Mouse (Mus musculus) liver (tissue): ENCODE measurements around the gene Rcan1.
"Not testable (repeated sequence)": the region's sequence is repeated elsewhere in the genome, so short reads cannot be mapped to it uniquely, and the experiment has no call there.

Source experiments
- DNase-seq: peaks from one replicate; pipeline ENCODE4 v3.0.0-alpha.2; 2020; ENCODE audit warnings: mixed read lengths

Gene Rcan1

GRCm38 (mm10) chr16:92430731-92431130 lies 39.9 kb downstream of the Rcan1 start:
- no peak for DNase-seq

DNA sequence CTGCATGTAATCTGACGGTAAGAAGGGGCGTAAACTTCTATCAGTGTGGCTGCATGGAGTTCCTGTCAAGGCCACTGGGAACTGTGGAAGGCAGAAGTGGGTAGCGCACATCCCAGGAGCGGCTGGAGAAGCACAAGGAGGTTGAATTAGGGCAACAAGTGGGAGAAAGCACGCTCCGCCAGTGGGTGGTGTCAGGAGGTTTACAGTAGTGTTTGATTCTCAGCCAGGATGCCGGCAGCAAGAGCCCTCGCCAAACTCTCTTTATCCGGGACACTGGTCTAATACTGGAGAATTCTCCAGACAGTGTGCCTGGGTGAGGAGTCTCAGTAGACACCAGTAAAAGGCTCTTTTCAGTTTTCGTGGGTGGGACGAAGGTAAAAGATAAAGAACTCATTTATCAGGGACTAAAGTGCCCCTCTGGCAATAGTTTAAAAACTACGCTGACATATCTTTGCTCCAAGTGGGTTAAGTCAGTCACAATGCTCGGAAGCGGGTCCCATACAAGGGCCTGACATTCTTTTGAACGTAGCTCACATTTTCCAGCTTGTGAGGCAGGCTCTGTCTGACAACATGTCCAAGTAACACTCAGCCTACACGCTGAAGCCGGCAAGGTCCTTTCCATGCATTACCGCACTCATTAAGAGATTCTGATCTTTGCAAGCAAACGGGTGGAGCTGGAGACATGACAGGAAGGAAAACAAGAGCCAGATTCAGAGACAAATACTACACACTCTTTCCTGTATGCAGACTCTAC lies 42.3 kb downstream of the Rcan1 start:
- no peak for DNase-seq

DNA sequence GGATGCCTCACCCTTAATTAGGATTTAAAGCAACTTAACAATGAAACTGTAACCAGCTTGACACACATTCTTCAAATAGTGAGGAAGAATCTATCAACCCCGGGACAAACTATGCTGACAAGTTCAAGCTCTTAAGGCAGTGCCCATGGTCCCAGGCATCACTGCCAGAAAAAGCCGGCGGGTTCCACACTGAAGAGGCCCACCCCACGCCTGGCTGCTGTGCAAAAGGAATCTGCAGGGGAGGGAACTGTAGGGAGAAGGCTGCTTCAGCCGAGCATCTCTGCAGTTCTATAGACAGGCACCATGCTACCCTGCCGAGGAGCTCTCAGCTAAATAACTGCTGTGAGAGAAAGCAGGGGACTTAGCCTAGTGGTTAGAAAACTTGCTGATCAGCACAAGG lies 44.0 kb downstream of the Rcan1 start:
- no peak for DNase-seq

DNA sequence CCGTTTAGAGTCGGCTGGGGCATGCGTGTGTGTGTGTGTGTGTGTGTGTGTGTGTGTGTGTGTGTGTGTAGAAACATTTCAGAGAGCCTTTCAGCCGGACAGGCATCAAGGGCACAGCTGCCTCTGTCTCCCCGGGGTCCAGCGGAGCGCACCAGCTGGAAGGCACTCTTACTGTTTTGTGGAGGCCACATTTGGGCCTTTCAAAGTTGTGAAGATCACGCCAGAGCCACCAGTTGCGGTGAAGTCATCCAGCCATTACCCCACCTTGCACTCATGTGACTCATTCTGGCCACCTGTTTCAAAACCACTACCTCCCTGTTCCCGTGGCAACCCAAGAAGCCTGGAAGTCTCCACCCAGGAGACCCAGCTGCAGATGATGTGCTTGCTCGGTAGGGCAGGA lies 44.8 kb downstream of the Rcan1 start:
- DNase-seq: no peak

DNA sequence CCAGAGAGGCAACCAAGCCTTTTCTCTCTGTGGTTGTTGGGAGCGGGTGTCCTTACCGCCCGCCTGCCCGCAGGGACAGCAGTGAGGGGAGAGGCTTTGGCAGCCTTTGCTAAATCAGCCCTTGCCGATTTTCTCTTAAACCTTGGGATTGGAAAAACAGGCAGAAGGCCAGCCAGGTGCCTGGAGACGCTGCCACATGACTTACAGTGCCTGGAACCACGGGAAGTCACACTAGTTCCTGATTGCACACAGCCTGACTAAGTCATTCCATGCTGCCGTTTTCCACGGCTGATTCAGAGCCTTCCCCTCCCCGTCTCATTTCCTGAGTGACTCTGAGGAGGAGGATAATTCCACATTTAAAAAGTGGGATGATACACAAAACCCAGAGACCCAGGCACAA lies 47.3 kb downstream of the Rcan1 start:
- no peak for DNase-seq

- DNase-seq: no peak
These were observed 48.0 kb downstream of the Rcan1 start for GRCm38 (mm10) chr16:92422435-92423362.

DNA sequence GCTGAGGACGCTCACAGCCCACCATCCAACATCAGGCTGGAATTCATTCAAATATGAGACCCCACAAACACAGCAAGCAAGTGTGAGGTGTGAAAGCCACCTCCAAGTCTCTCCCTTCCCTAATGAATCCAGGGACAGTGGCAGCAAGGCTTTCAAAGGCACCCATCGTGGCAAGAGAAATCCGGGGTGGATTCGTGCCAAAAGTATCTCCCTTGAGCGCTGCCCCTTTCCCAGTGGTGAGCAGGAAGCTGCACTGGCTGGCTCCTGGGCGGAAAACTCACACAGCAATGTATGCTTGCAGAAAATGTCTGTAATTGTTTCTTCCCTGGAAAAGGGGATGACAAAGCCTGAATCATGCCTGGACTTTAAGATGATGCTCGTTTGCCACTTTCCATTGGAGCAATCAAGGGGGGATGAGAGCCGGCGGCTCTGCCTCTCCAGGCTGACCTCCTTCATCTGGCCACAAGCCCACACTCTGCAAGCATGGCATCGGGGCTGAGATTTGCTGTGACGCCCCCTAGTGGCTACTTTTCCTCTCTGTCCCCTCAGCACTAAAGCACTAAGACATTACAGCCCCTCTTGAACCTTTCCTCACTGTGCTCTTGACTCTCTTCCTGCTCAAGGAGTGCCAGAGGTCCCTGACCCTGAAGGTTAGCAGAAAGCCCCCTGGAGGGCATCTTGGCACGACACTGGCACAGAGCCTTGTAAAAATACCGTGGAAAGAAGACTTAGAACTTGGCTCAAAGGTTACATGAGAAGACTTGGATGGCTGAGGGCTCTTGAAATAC lies 49.3 kb downstream of the Rcan1 start:
- no peak for DNase-seq

GRCm38 (mm10) chr16:92420641-92421040 lies 50.0 kb downstream of the Rcan1 start:
- DNase-seq: no peak

- DNase-seq: no peak
These were observed 51.6 kb downstream of the Rcan1 start for GRCm38 (mm10) chr16:92419099-92419498.

DNA sequence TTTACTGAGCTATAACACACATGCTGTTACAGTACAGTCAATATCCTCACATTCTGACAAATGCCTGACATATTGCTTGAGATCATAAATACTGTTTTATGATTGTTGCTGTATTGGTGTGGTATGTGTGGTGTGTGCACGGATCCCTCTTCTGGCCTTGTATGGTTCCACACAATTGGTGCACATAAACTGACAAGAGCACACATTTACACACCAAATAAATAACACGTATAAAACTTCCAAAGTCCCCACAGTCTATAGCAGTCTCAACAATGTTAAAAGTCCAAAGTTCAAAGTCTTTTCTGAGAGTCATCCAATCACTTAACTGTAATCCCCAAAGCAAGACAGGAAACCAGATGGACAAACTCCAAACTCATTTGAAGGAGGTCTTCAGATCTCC lies 53.4 kb downstream of the Rcan1 start:
- DNase-seq: no peak

GRCm38 (mm10) chr16:92415702-92416118 lies 55.0 kb downstream of the Rcan1 start:
- no peak for DNase-seq

DNA sequence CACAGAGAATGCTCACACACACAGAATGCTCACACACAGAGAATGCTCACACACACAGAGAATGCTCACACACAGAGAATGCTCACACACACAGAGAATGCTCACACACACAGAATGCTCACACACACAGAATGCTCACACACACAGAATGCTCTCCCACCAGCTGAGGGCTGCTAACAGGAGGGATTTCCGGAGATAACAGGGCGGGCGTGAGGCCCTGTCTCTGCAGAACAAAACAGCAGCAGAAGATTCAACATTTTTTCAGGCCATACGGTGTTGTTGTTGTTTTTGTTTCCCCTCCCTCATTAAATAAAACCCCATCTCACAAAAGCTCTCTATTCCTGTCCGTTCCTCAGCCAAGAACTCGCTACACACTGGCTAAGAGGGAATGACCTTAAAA lies 55.6 kb downstream of the Rcan1 start:
- DNase-seq: not testable (repeated sequence)

DNA sequence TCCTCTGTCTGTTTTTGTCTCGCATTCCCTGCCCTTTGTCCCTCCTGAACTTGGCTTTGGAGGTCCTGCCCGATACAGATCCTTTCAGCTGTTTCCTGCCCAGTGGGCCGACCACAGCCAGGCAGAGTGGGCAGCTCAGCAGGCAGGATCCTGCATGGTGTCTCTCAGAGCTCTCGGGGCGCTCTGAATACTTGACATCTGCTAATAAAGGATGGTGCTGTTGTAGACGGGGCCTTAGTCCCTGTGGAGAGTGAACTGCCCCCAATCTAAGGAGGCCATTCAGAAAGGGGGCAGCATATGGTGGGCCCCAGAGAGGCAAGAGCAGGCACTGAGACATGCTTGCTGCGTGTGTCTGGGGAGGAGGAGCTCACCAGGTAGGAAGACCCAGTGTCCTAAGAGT lies 57.8 kb downstream of the Rcan1 start:
- DNase-seq: no peak

DNA sequence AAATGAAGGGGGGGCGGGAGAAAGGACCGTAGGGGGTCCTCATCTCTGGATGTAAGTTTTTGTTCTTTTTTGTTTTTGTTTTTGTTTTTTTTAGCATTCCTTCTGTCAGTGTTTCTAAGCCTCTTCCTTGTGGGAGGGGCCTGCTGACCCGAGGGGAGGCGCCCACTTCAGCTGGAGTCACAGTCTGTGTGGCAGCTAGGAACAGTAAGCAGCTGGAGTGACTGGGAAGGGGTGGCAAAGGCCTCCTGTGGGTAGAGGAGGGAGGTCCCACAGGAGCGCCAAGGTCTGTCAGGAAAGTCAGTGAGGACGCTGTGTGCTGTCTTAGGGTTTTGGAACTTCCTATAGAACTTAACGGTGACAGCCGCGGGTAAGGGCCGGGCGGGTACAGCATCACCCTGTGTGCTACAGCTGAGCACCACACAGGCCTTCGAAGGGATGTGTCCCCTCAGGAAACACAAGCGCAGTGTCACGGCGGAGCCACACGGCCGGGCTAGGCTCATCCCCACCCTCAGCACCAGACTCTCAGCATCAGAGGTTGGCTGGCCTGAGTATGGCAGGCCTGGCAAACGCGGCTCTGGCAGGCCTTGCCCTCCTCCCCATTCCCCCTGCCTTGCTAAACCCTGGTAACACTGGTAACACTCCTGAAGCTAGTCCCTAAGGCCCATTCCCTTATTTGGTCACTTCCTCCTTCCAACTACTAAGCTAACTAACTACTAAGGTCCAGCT lies 58.5 kb downstream of the Rcan1 start:
- DNase-seq: no peak

DNA sequence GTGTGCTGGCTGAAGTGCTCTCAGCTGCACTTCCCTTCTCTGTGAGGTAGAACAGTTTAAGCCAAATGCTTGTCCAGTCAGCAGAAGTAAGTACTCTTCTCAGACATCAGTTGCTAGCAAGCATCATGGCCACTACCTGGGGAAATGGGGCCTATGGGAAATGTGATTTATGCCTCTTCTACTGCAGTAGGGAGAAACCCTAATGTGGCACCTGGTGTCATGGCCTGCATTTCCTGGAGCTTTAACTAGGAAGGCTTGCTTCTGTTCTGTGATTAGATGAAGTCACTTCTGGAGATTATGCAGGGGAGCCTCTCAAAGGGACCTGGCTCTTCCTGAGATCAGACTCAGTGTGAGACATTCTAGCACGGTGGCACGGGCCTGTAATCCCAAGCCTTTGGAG lies 60.3 kb downstream of the Rcan1 start:
- DNase-seq: no peak

DNA sequence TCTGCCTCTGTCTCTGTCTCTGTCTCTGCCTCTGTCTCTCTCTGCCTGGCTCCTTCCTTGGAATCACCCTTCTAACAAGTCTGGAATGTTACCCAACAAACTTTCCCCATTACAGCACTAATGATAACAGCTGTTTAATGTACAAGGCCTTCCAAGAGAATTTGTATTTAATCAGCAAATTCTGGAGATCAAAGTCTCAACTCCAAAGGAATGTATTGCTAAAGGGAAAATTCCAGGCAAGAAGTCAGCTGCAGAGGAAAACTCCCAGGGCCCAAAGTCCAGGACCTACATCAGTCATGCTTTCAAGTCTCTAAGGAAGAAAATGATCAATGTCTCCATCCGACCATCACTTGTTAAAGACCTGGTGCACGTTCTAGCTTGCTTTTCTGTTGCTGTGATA lies 62.8 kb downstream of the Rcan1 start:
- DNase-seq: no peak

- no peak for DNase-seq
These were observed 66.5 kb downstream of the Rcan1 start for GRCm38 (mm10) chr16:92404141-92404540.

DNA sequence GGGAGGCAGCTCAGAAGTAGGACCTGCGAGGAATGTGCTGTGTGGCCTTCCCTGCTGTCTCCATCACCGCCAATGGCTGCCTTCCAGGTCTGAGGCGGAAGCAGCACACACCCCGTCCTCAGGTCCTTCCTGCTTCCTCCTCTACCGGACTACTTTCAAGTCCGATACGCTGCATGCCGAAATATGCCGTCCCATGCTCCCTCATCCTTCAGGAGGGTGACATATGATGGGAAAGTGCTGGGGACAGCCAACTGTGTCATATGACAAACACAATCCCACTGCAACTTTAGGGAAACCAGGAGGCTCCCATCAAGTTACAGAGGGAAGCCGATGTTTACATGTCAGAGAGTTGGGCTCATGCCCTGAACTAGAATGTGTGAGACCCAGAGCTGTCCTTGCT lies 67.6 kb downstream of the Rcan1 start:
- DNase-seq: no peak

GRCm38 (mm10) chr16:92402216-92402615 lies 68.5 kb downstream of the Rcan1 start:
- no peak for DNase-seq

DNA sequence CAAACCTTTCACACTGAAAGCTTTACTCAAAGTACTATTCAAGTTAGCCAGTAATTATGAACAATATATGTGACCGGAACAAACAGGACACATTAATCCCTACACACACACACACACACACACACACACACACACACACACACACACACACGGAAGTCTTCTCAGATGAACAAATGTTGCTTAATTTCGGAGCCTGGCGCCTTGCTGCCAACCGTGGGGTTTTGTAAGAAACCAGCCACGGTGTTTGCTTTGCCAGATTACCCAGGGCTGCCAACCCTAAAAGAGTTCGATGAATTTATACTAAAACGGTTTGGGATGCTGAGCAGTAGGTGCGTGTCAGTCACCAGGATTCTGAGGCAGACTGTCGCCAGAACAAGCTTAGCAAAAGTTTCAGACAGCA lies 69.5 kb downstream of the Rcan1 start:
- DNase-seq: no peak

DNA sequence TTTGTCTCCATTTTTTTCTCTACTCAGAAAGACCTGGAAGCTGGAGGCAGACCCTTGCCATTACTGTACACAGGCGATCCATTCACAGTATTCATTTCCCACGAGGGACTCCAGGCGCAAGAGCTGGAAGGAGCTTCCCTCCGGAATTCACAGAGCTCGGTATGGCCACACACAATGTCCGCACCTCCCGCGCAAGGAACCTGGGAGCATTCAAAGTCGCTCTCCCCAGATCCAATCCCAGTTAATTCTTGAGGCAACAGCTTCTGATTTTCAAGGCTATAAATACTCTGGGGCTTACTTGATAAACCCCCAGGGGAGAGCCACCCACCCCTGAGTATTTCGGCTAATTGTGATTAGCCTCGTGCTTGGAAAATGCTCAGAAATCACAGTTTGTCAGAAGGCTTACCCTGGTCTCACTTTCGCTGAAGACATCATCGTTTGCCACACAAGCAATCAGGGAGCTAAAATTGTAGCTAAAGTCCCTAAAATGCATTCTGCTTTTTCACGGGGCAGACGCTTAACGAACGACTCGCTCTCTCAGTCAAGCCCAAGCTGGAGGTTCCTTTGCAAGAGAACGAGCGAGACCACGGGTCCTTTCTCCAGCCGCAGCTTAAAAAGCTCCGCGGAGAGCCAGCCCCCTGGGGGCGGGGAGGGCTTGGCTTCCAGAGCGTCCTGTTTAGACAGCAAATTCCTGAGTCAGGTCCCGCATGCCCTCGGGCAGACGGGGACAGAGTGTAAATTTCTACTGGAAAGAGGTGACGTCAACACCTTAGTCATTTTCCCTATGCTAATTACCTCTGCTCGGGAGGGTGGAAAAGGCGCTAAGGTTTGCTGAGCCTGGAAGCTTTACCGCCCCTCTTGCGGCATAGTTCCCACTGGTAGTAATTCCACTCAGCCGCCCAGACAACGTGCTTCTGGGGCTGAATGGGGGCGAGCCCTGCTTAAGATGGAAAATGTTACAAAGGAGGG lies 70.9 kb downstream of the Rcan1 start:
- peak; percentile 70 for DNase-seq
